Mouse (Mus musculus): Measurements from ENCODE around the gene Hoxd8. TPM values are rescaled to one million over a fixed set of nuclear protein-coding genes. Genes with fewer than 3 reads are reported as not detected.

Gene Hoxd8
- not detected for total RNA-seq (2021)

DNA sequence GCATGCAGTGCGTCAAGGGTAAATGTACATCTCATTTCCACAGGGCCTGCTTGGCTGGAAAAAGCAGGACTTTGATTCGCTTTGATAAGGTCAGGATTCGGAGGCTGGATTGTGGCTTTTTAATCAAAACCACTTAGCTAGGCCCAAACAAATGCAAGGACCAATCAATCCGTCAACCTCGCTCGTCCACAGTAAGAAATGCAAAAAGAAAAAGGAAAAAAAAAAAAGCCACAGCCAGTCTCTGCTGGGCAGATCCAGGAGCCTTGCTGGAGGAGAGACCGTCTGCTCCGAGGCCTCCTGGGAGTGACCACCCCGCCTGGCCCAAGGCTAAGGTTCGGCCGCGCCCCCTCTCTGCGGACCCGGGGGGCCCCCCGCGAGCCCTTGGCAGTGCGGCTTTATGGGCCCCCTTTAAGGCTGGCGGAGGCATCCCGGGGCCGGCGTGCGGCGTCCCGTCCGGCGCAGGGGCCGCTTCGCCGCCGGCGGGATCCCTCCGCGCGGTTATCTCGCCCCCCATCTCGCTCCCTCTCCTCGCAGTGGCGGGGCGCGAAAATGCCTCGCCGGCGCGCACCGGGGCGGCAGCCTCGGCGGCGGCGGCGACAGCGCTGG is at the start of gene Hoxd8:
Hoxd8 (plus strand) TSS at position 223 of the 606 bp plus-strand sequence.
- no peak for DNase-seq (ENCODE audit: extremely low spot score in 1 of 2, low spot score in 1 of 2)

DNA sequence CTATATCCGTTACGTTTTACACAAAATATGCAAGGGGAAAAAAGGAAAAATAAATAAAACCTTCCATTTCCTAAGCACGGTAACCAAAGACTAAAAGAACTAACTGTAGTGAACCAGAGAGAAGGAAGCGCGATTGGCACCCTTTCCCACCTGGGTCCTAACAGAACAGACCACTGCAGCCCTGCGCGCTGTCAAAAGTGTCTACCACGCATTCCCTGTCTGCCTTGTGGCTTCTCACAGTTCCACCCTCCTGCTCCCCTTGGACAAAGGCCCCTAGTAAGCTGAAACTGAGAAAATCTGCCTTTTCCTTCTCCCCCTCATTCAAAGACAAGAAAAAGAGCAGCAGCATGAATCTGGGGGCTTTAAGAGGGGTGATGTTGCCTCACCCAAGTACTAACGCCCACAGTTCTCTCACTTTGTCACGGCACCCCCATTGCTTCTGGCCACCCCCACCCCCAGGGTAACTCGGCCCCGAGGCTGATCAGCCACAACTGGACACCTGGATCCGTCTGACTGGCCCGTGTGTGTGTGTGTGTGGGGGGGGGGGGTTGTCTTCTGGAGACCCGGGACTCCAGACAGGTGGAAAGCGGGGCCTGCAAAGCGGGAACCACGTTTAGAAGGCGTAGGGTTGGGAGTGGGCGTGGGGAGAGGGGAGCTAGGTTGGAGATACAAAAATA is 49.5 kb upstream of the Hoxd8 start:
- no peak for DNase-seq (ENCODE audit: extremely low spot score in 1 of 2, low spot score in 1 of 2)

DNA sequence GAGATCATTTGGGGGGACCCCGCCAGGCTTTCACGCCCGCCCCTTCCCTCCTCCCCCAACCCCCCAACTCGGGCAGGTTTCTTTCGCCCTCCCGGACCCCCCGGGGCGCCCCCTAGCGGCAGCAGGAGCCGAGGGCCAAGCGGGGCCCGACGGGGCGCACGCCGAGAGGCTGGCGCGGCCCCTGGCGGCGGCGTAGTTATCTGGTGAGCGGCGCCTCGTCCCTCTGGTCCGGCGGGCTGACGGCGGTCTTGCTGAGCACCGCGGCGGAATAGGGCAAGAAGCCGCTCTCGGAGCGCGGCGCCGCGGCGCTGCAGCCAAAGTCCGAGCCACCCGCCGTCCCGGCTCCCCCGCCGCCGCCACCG is 49.0 kb upstream of the Hoxd8 start:
- DNase-seq (ENCODE audit: extremely low spot score in 1 of 2, low spot score in 1 of 2) = no peak

DNA sequence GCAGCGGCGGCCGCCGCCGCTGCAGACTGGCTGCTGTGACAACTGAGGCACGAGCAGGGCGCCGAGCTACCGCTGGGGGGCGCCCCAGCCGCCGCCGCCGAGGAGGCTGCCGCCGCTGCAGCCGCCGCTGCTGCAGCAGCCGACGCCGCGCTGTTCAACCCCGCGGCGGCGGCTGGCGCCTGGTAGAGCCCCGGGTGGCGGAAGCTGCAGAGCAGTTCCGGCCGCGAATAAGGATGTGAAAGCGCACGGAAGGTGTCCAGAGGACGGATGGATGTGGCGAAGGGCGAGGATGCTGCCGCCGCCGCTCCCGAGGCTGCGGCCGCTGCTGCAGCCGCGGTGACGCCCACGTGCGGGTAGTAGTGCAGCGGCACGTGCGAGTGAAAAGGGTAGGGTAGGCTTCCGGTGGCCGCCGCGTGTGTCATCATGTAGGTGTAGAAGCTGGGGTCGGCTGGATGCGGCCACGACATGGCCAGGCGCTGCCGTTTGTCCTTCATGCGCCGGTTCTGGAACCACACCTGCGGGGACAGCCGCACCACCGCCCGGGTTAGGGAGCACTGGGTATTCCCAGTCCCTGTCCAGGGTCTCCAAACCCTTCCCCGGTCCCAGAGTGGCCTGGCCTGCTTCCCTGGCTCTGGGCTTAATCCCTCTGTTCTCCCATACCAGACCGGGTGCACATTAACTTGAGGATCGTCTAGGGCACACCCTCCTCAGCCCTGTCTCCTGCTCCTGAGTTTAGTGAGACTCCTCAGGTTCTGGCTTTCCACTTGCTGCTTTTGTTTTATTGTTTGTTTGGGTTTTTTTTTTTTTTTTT is 48.4 kb upstream of the Hoxd8 start:
- no peak for DNase-seq (ENCODE audit: extremely low spot score in 1 of 2, low spot score in 1 of 2)

DNA sequence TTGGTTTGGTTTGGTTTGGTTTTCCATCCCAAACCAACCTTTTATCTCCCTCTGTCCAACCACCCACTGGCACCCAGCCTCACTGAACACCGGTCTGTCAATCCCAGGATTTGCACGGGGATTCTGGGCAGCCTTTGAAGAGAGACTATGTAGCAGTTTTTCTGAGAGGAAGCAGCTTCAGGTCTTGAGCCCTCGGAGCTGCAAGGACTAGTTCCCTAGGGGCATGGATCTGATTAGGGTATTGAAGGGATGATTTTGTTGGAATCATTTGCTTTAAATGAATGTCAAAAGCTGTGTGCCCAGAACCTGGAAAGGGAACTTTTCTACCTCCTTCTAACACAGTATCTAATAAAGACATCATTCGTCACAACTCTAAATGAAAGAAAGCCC is 47.8 kb upstream of the Hoxd8 start:
- no peak for DNase-seq (ENCODE audit: extremely low spot score in 1 of 2, low spot score in 1 of 2)

DNA sequence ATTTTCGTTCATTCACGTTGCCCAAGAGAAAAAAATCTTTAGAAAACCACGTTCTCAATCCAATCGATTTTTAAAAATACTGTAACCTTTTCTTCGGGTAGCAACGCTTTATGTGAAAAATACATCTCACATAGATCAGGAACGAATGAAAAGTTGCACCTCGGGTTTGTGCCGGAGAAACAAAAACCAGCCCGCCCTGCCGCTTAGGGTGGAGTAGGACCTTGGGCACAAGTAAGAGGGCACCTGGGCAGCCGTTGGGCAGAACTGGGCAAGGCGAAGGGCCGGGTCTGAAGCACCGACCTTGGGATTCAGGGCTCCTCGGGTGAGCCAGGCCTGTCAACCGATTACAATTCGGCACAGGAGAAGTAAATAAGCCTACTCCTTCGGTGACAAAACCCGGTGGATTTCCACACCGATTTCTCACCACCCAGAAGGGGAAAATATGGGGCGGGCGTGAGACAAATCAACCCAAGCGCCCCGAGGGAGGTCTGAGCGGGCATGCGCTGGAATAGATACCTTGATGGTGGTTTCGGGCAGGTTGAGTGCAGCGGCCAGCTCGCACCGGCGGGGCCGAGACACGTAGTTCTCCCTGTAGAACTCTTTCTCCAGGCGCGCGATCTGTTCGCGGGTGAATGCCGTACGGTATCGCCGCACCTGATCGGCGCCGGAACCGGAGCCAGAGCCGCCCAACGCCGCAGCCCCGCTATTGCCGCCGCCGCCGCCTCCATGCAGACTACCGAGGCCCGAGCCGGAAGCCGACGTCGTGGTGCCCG is 47.0 kb upstream of the Hoxd8 start:
- DNase-seq (ENCODE audit: extremely low spot score in 1 of 2, low spot score in 1 of 2) = no peak

DNA sequence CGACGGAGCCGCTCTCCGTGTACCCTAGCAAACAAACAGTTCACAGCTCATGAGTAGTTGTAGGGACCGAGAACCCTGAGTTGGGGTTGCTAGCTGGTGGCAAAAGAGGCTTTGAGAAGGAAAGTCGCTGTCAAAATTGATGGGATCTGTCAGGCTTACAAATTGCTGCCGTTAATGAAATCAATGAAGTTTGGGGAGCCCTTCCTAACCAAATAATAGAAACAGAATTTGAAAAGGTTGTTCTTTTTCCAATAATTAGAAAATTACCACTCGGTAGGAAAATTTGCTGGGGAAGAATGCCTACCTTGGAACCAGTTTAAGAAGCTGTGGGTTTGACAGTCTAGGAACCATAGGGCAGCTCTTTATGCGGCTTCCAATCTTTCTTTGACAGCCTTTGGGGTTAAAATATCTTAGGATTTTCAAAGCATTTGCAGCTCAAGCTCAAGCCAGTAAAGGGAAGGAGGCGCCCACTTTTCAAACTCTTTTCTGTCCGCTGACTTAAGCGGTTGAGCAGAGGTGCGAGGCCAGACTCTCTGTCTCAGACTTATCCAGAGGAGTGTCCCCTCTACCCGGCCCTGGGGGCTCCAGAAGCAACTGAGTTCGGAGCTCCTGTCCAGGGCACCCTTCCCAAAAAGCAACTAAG is 46.3 kb upstream of the Hoxd8 start:
- no peak for DNase-seq (ENCODE audit: extremely low spot score in 1 of 2, low spot score in 1 of 2)

DNA sequence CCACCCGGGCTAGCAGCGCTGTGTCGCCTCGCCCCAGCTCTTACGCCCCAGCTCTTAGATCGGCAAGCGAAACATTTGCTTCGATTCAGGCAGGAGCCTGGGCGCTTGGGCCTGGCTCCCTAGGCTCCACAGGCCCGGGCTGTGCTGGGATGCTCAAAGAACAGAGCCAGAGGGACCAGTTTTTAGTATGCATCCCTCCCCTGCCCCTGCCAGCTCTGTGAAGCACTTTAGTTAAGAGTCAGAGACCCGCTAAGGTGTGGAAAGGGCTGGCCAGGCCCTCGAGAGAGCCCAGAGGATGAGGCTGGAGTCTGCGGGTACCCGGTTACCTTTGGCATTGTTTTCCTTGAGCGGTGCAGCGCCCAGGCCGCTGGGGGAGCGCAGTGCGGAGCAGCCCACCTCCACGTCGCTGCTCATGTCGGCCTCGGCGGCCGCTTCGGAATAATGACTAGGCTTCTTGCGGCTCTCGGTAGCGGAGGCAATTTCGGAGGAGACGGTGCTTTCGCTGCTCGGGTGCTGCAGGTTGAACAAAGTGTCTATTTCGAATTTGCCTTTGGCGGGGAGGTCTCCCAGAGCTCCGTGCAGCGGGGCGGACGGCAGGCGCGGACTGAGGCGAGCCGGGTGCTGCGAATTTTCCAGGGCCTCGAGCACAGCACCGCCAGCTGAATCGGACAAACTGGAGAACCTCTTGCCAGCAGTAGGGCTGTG is 45.6 kb upstream of the Hoxd8 start:
- DNase-seq (ENCODE audit: extremely low spot score in 1 of 2, low spot score in 1 of 2) = no peak

DNA sequence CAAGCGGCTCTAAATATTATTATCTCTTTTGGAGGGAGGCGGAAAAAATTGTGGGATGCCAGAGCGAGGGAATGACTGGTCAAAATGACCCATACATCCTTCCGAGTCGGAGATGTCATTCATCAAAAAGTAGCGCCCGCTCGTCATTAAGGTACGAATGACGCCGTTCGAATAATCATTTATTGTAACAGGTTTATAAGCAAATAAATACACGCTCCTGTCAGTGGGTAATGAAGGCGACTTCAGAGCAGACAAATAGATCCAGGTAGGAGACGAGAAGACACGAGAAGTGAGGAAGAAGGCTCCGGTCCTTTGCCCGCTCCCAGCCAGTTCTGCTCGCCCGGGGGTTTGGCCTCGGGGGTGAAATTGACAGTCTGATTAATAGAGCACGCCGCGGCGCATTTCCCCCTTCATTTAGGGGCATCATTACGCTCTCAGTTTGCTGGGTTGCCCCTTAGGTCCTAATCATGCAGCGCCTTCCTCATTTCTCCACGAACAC is 44.9 kb upstream of the Hoxd8 start, which contains the start of gene Evx2:
Evx2 (minus strand) TSS at position 51 of the 499 bp plus-strand sequence.
- no peak for DNase-seq (ENCODE audit: extremely low spot score in 1 of 2, low spot score in 1 of 2)

DNA sequence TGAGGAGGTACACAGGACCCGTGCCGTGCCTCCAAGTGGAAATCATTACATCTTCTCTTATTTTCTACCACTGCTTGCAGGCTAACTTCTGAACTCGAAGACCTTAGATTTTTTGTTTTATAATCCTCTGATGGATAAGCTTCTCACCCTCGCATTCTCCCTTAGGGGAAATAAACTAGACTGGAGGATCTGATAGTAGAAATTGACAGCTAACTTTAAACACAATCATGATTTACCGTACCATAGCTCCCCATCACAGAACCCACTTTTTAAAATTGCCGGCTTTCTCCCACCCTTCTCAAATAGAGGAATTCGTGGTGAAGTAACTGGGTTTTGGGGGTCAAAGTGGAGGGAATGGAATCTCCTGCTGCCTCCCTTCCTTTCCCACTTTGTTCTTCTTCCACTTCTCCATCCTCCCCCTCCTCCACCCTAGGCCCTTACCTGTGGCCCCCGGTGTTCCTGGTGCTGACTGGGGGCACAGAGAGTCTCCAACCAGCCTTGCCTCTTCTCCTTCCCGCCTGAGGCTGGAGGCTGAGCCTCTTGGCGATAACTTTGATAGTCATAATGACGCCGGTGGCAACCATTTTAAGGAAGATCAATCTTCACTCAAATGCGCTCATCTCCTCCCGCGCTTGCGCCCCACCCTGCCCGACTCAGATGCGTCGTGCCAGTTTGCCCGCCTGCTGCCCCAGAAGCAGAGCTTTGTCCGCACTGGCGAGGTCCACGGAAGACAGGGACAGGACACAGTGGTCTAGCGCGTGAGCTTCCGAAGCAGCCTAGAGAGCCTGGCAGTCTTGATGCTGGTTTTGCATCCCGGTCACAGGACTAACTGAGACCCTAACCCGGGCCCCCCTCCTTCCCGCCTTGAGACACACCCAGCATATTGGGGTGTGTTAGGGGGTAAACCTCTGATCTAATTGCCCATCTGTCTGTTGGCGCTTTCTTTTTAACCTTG is 43.7 kb upstream of the Hoxd8 start:
- no peak for DNase-seq (ENCODE audit: extremely low spot score in 1 of 2, low spot score in 1 of 2)

DNA sequence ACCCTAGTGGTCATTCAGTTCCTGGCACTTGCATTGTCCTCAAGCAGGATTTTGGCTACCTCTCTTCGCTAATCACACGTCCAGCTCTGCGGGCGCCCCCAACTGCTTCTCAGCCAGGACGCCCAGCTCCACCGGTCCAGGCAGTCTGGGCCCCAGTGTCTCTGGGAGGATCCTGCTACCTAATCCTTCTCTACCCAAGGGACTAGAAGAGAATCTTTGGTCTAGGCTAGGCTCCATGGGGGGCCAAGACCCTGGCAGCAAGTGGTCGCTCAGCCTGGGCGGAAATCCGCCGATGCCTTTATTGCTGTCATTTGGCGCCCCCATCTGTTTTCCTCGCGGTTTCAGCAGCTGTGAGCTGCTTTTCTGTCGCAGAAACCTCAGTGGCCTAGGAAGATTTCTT is 42.7 kb upstream of the Hoxd8 start:
- peak in 1 of 2 experiments; percentile 61 for DNase-seq (ENCODE audit: extremely low spot score in 1 of 2, low spot score in 1 of 2)

DNA sequence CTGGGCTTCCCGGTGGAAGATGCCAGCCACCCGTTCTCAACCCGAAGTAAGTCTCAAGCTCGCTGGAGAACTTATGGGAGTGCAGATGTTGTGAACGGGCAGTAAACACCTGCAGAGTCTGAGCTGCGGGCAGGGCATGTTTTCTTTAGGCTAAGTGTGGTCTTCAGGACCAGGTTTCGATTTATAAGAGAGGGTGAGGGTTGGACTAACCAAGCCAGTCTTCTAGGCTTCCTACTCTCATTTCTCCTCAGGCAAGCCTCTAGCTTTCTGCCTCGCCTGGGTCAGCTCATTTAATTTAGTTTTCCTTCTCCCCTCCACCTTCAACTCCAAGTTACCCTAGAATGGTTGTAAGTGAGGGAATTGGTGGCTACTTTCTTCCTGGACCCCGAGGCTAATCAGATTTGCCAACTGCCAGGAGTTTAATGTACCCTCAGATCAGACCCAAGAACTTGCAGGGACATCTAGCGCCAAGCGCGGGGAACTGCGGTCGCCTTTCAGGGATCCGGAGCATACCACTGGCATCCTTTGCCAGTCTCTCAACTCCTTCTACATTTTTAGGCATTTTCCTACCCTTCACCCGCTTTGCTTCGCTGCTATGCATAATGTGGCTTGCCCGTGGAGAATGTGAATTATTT is 41.0 kb upstream of the Hoxd8 start:
- DNase-seq (ENCODE audit: extremely low spot score in 1 of 2, low spot score in 1 of 2) = peak in 1 of 2 experiments; percentile 62

DNA sequence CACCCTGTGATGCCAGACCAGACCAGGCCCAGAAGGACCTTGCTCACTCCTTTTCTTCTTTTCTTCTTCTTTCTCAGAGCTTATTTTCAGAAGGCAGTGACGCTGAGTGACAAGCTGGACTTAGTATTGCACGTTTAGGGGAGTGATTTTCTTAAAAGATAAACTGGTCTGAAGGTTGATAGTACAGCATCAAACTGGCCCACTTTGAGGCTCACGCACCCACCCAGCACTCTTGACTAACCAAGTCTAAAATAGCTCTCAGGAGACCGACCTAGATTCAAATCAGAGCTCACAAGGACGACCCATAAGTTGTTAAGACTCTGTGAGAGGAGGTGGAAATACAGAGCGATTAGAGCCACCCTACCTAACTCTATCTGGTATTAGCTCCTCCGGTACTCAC is 38.0 kb upstream of the Hoxd8 start:
- no peak for DNase-seq (ENCODE audit: extremely low spot score in 1 of 2, low spot score in 1 of 2)

DNA sequence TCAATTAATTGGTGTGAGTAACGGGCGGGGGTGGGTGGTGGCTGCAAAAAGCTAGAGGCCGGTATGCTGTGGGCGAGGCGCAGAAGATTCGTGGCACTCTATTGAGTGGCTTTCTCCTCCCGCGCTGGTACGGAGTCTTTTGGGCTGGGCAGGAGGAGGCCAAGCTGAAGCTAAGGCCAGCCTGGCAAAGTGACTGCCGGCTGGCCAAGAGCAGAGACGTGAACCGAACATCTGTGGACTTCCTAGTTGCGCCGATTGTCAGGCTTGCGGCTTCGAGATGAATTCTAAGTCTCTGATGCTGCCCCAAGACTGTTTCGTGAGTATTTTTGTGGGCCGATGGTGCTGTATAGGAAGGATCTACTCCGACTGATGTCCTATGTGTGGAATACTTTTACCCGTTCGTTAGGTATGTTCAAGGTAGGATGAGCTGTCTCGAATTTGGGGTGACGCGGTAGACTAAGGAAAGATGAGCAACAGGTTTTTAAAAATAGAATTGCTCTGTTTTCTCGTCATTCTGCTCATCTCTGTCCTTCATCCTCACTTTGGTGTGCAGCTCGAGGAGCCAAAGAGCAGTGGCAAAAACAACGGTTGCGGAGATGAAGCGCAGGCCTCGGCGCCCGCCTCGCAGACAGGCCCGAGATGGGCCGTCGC is 37.1 kb upstream of the Hoxd8 start:
- no peak for DNase-seq (ENCODE audit: extremely low spot score in 1 of 2, low spot score in 1 of 2)

DNA sequence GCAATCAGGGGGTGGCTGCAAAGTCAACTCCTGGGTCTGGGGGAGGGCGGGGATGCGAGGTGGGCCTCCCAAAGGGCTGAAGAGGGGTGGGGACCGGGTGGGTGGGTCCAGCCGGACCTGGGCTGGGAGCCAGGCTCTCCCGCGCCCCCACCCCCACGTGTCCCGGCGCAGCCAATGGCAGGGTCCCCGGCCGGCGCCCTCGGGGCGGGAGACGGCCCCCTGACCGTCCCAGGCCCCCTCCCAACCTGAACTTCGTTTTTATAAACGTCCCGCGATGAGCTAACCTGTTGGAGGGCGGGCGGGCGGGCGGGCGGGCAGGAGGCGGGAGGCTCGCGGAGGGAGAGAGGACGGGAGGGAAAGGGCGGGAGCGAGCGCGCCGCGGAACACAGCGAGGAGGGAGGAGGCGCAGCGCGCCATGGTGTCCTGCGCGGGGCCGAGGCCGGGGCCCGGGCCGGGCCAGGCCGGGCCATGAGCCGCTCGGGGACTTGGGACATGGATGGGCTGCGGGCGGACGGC is 36.5 kb upstream of the Hoxd8 start, which contains the start of gene Hoxd13:
Hoxd13 (plus strand) TSS at position 469 of the 516 bp plus-strand sequence.
- no peak for DNase-seq (ENCODE audit: extremely low spot score in 1 of 2, low spot score in 1 of 2)

DNA sequence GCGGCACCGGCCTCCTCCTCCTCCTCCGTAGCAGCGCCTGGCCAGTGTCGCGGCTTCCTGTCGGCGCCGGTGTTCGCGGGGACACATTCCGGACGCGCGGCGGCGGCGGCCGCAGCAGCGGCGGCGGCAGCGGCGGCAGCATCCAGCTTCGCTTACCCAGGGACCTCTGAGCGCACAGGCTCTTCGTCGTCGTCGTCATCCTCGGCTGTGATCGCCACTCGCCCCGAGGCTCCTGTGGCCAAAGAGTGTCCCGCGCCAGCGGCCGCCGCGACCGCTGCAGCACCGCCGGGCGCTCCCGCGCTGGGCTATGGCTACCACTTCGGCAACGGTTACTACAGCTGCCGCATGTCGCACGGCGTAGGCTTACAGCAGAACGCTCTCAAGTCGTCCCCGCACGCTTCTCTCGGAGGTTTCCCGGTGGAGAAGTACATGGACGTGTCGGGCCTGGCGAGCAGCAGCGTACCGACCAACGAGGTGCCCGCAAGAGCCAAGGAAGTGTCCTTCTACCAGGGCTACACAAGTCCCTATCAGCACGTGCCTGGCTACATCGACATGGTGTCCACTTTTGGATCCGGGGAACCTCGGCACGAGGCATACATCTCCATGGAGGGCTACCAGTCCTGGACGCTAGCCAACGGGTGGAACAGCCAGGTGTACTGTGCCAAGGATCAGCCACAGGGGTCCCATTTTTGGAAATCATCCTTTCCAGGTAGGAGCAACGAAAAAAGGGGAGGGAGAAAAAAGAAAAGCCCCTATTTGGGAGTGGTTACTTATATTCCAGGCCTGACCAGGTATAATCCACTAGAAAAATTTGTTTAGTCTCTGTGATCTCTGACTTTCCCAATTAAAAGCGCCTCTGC is 35.8 kb upstream of the Hoxd8 start:
- DNase-seq (ENCODE audit: extremely low spot score in 1 of 2, low spot score in 1 of 2) = no peak

Measured in layer of hippocampus, postnatal 25 days (tissue).